Mouse (Mus musculus) midbrain, embryonic 13.5 days (tissue): ENCODE data around the gene Bicc1. TPM values are rescaled to one million over a fixed set of nuclear protein-coding genes. Genes with fewer than 3 reads are reported as not detected.
A peak's percentile ranks its signal among the peaks of the same experiment; 100 is the strongest.

Source experiments
- ATAC-seq: fragments of 200-750 bp; cut with Nextera tagmentation; 2 replicates; pipeline ENCODE4 v1.8.0; 2017; ENCODE audit warnings: mild to moderate bottlenecking, moderate TSS enrichment, moderate library complexity
- H3K27ac ChIP-seq: fragments of 300-500 bp; sonication (generic); 2 replicates; pipeline ENCODE4 v1.5.1; 2015; ENCODE audit warnings: inconsistent platforms, mild to moderate bottlenecking, moderate library complexity
- H3K27me3 ChIP-seq: fragments of 300-500 bp; sonication (generic); 2 replicates; pipeline ENCODE4 v1.6.1; 2015; ENCODE audit warnings: mild to moderate bottlenecking, inconsistent platforms
- H3K36me3 ChIP-seq: fragments of 300-500 bp; sonication (generic); 2 replicates; pipeline ENCODE4 v1.6.1; 2015; ENCODE audit warnings: mild to moderate bottlenecking, inconsistent platforms
- H3K4me1 ChIP-seq: fragments of 300-500 bp; sonication (generic); replicated peaks from 2 replicates; pipeline ENCODE4 v1.6.1; 2015; ENCODE audit warnings: inconsistent platforms
- H3K4me2 ChIP-seq: fragments of 300-500 bp; sonication (generic); replicated peaks from 2 replicates; pipeline ENCODE4 v1.6.1; 2015; ENCODE audit warnings: moderate library complexity, mild to moderate bottlenecking, inconsistent platforms
- H3K4me3 ChIP-seq: fragments of 300-500 bp; sonication (generic); replicated peaks from 2 replicates; pipeline ENCODE4 v1.5.1; 2015; ENCODE audit warnings: mild to moderate bottlenecking, inconsistent platforms
- H3K9ac ChIP-seq: fragments of 300-500 bp; sonication (generic); replicated peaks from 2 replicates; pipeline ENCODE4 v1.6.1; 2015; ENCODE audit warnings: mild to moderate bottlenecking, inconsistent platforms
- H3K9me3 ChIP-seq: fragments of 300-500 bp; sonication (generic); 2 replicates; pipeline ENCODE4 v1.6.1; 2016; ENCODE audit warnings: mild to moderate bottlenecking, inconsistent platforms
- WGBS: fragments of 180-500 bp; shearing (Covaris S2); methylation state at CpG from one replicate; pipeline ENCODE4 v1.1.7; 2015; 5-methylcytosine and 5-hydroxymethylcytosine counted together
- polyA plus RNA-seq: library from polyadenylated mRNA; unstranded; fragments of >200 nt; fragmentation: Nextera tagmentation; extraction: Ambion mirVana; gene quantifications from 2 replicates; pipeline ENCODE4 v1.2.1, GENCODE M21; 2015

Gene Bicc1
- polyA plus RNA-seq, 1 experiment from 2014 or later, result 3.7 TPM

GRCm38 (mm10) chr10:71114260-71114920 lies 45.1 kb downstream of the Bicc1 start:
- Histone ChIP-seq H3K27ac (no peak overlapping the region), H3K4me3 (no peak overlapping the region), H3K9me3 (no peaks in the 10 kb centered on the region), H3K27me3 (no peaks in the 10 kb centered on the region), H3K4me2 (no peak overlapping the region), H3K9ac (no peak overlapping the region), H3K4me1 (no peaks in the 10 kb centered on the region), H3K36me3 (no peaks in the 10 kb centered on the region)
- WGBS, result 90% methylated on average over 10 of the region's 10 CpGs
- ATAC-seq, result no peak

GRCm38 (mm10) chr10:71106491-71107205 lies 52.9 kb downstream of the Bicc1 start:
- H3K27ac ChIP-seq, result no peak overlapping the region
- ATAC-seq, result no peak
- WGBS, result 92% methylated on average over 9 of the region's 9 CpGs
- no peaks in the 10 kb centered on the region for H3K9me3 ChIP-seq
- no peak overlapping the region for H3K9ac ChIP-seq
- no peak overlapping the region for H3K4me3 ChIP-seq
- no peak overlapping the region for H3K4me2 ChIP-seq
- H3K27me3 ChIP-seq, result no peaks in the 10 kb centered on the region
- H3K4me1 ChIP-seq, result no peaks in the 10 kb centered on the region
- H3K36me3 ChIP-seq, result no peaks in the 10 kb centered on the region

- Histone ChIP-seq H3K9me3 (no peaks in the 10 kb centered on the region), H3K27ac (no peak overlapping the region), H3K4me1 (peaks cover 10% of the 10 kb centered on the region), H3K4me2 (no peak overlapping the region), H3K9ac (no peak overlapping the region), H3K27me3 (no peaks in the 10 kb centered on the region), H3K36me3 (no peaks in the 10 kb centered on the region), H3K4me3 (no peak overlapping the region)
- WGBS, result 78% methylated on average over 6 of the region's 6 CpGs
- ATAC-seq, result no peak
Observed at GRCm38 (mm10) chr10:71104791-71105190, 54.7 kb downstream of the Bicc1 start.

GRCm38 (mm10) chr10:71100815-71101499 lies 58.5 kb downstream of the Bicc1 start:
- no peak overlapping the region for H3K4me3 ChIP-seq
- peak; percentile 89 for ATAC-seq
- no peaks in the 10 kb centered on the region for H3K9me3 ChIP-seq
- H3K4me2 ChIP-seq, result no peak overlapping the region
- no peak overlapping the region for H3K9ac ChIP-seq
- H3K27ac ChIP-seq, result peak overlapping the region; percentile 48
- H3K36me3 ChIP-seq, result no peaks in the 10 kb centered on the region
- H3K4me1 ChIP-seq, result peaks cover 10% of the 10 kb centered on the region
- H3K27me3 ChIP-seq, result no peaks in the 10 kb centered on the region
- 54% methylated on average over 8 of the region's 8 CpGs for WGBS

- Histone ChIP-seq H3K27ac (no peak overlapping the region), H3K4me2 (no peak overlapping the region), H3K4me1 (no peaks in the 10 kb centered on the region), H3K4me3 (no peak overlapping the region), H3K9ac (no peak overlapping the region), H3K27me3 (no peaks in the 10 kb centered on the region), H3K9me3 (no peaks in the 10 kb centered on the region), H3K36me3 (no peaks in the 10 kb centered on the region)
- ATAC-seq, result no peak
- 94% methylated on average over 8 of the region's 8 CpGs for WGBS
Observed at GRCm38 (mm10) chr10:71094707-71095254, 64.7 kb downstream of the Bicc1 start.

- H3K36me3 ChIP-seq, result no peaks in the 10 kb centered on the region
- 87% methylated on average over 2 of the region's 2 CpGs for WGBS
- no peak for ATAC-seq
- H3K4me1 ChIP-seq, result no peaks in the 10 kb centered on the region
- H3K9me3 ChIP-seq, result no peaks in the 10 kb centered on the region
- no peak overlapping the region for H3K4me2 ChIP-seq
- no peak overlapping the region for H3K4me3 ChIP-seq
- H3K27ac ChIP-seq, result no peak overlapping the region
- H3K27me3 ChIP-seq, result no peaks in the 10 kb centered on the region
- H3K9ac ChIP-seq, result no peak overlapping the region
Observed at GRCm38 (mm10) chr10:71093312-71093711, 66.2 kb downstream of the Bicc1 start.

- Histone ChIP-seq H3K4me3 (no peak overlapping the region), H3K4me2 (no peak overlapping the region), H3K27ac (no peak overlapping the region), H3K4me1 (no peaks in the 10 kb centered on the region), H3K9me3 (no peaks in the 10 kb centered on the region), H3K27me3 (no peaks in the 10 kb centered on the region), H3K36me3 (no peaks in the 10 kb centered on the region), H3K9ac (no peak overlapping the region)
- no peak for ATAC-seq
- WGBS, result 88% methylated on average over 4 of the region's 4 CpGs
Observed at GRCm38 (mm10) chr10:71087359-71087716, 72.2 kb downstream of the Bicc1 start.

- Histone ChIP-seq H3K4me2 (no peak overlapping the region), H3K27me3 (no peaks in the 10 kb centered on the region), H3K9ac (no peak overlapping the region), H3K36me3 (no peaks in the 10 kb centered on the region), H3K9me3 (no peaks in the 10 kb centered on the region), H3K27ac (no peak overlapping the region), H3K4me3 (no peak overlapping the region), H3K4me1 (no peaks in the 10 kb centered on the region)
- WGBS, result 93% methylated on average over 4 of the region's 4 CpGs
- no peak for ATAC-seq
Observed at GRCm38 (mm10) chr10:71086571-71087358, 72.7 kb downstream of the Bicc1 start.

- no peaks in the 10 kb centered on the region for H3K27me3 ChIP-seq
- H3K4me3 ChIP-seq, result no peak overlapping the region
- no peak for ATAC-seq
- no peaks in the 10 kb centered on the region for H3K36me3 ChIP-seq
- H3K9ac ChIP-seq, result no peak overlapping the region
- no peak overlapping the region for H3K4me2 ChIP-seq
- H3K27ac ChIP-seq, result no peak overlapping the region
- H3K9me3 ChIP-seq, result no peaks in the 10 kb centered on the region
- 85% methylated on average over 6 of the region's 6 CpGs for WGBS
- H3K4me1 ChIP-seq, result no peaks in the 10 kb centered on the region
Observed at GRCm38 (mm10) chr10:71082986-71083385, 76.5 kb downstream of the Bicc1 start.

- H3K9me3 ChIP-seq, result no peaks in the 10 kb centered on the region
- H3K4me1 ChIP-seq, result no peaks in the 10 kb centered on the region
- H3K4me2 ChIP-seq, result no peak overlapping the region
- H3K36me3 ChIP-seq, result no peaks in the 10 kb centered on the region
- H3K27ac ChIP-seq, result no peak overlapping the region
- H3K27me3 ChIP-seq, result no peaks in the 10 kb centered on the region
- H3K9ac ChIP-seq, result no peak overlapping the region
- no peak for ATAC-seq
- 93% methylated on average over 5 of the region's 5 CpGs for WGBS
- no peak overlapping the region for H3K4me3 ChIP-seq
Observed at GRCm38 (mm10) chr10:71078856-71079255, 80.6 kb downstream of the Bicc1 start.

GRCm38 (mm10) chr10:71065009-71065408 lies 94.5 kb downstream of the Bicc1 start:
- Histone ChIP-seq H3K27ac (no peak overlapping the region), H3K4me1 (no peaks in the 10 kb centered on the region), H3K4me3 (no peak overlapping the region), H3K9me3 (no peaks in the 10 kb centered on the region), H3K27me3 (no peaks in the 10 kb centered on the region), H3K36me3 (no peaks in the 10 kb centered on the region), H3K9ac (no peak overlapping the region), H3K4me2 (no peak overlapping the region)
- WGBS, result 80% methylated on average over 4 of the region's 4 CpGs
- ATAC-seq, result no peak
